Mouse (Mus musculus) kidney, embryonic 16.5 days (tissue): ENCODE measurements around the gene Reps2. TPM values are rescaled to one million over a fixed set of nuclear protein-coding genes. Genes with fewer than 3 reads are reported as not detected.

Source experiments
- ATAC-seq: fragments of 200-750 bp; cut with Nextera tagmentation; 2 replicates; pipeline ENCODE4 v1.8.0; 2017; ENCODE audit warnings: moderate TSS enrichment; ENCODE audit not compliant: low FRiP score, low TSS enrichment
- H3K27ac ChIP-seq: fragments of 300-500 bp; sonication (generic); 2 replicates; pipeline ENCODE4 v1.5.1; 2014; ENCODE audit warnings: low read length
- H3K27me3 ChIP-seq: fragments of 300-500 bp; sonication (generic); 2 replicates; pipeline ENCODE4 v1.6.1; 2014; ENCODE audit warnings: low read length, control low read depth, mixed read lengths; ENCODE audit not compliant: insufficient read depth
- H3K36me3 ChIP-seq: fragments of 300-500 bp; sonication (generic); 2 replicates; pipeline ENCODE4 v1.6.1; 2014; ENCODE audit warnings: low read length, control low read depth, mixed read lengths; ENCODE audit not compliant: insufficient read depth
- H3K4me1 ChIP-seq: fragments of 300-500 bp; sonication (generic); 2 replicates; pipeline ENCODE4 v1.6.1; 2014; ENCODE audit warnings: low read length, control low read depth, mixed read lengths; ENCODE audit not compliant: insufficient read depth
- H3K4me2 ChIP-seq: fragments of 300-500 bp; sonication (generic); replicated peaks from 2 replicates; pipeline ENCODE4 v1.6.1; 2014; ENCODE audit warnings: low read depth, low read length
- H3K4me3 ChIP-seq: fragments of 300-500 bp; sonication (generic); 2 replicates; pipeline ENCODE4 v1.5.1; 2014; ENCODE audit warnings: mild to moderate bottlenecking, low read length
- H3K9ac ChIP-seq: fragments of 300-500 bp; sonication (generic); replicated peaks from 2 replicates; pipeline ENCODE4 v1.6.1; 2014; ENCODE audit warnings: low read length
- H3K9me3 ChIP-seq: fragments of 300-500 bp; sonication (generic); 2 replicates; pipeline ENCODE4 v1.6.1; 2016; ENCODE audit warnings: low read length, control low read depth
- WGBS: fragments of 180-500 bp; shearing (Covaris S2); extraction: QIAGEN DNeasy Blood & Tissue Kit; methylation state at CpG from one replicate; pipeline ENCODE4 v1.1.7; 2014; 5-methylcytosine and 5-hydroxymethylcytosine counted together
- polyA plus RNA-seq: library from polyadenylated mRNA; unstranded; fragments of >200 nt; fragmentation: Nextera tagmentation; extraction: Ambion mirVana; gene quantifications from 2 replicates; pipeline ENCODE4 v1.2.1, GENCODE M21; 2015

The Reps2 gene
- polyA plus RNA-seq, 1 experiment from 2014 or later, result 2.0 TPM

GRCm38 (mm10) chrX:162510426-162510980, 132.9 kb downstream of the Reps2 start:
- no peak overlapping the region for H3K4me2 ChIP-seq
- H3K9me3 ChIP-seq, result no peaks in the 10 kb centered on the region
- no peak overlapping the region for H3K4me3 ChIP-seq
- H3K36me3 ChIP-seq, result no peaks in the 10 kb centered on the region
- 66% methylated on average over 2 of the region's 2 CpGs for WGBS
- no peak for ATAC-seq
- peaks cover 24% of the 10 kb centered on the region; the same call in 1 of the 2 replicates for H3K27me3 ChIP-seq
- no peak overlapping the region for H3K9ac ChIP-seq
- no peaks in the 10 kb centered on the region for H3K4me1 ChIP-seq
- no peak overlapping the region for H3K27ac ChIP-seq

- no peaks in the 10 kb centered on the region for H3K4me1 ChIP-seq
- WGBS, result 57% methylated on average over 2 of the region's 2 CpGs
- no peak for ATAC-seq
These were observed 138.3 kb downstream of the Reps2 start for GRCm38 (mm10) chrX:162505186-162505585.

DNA sequence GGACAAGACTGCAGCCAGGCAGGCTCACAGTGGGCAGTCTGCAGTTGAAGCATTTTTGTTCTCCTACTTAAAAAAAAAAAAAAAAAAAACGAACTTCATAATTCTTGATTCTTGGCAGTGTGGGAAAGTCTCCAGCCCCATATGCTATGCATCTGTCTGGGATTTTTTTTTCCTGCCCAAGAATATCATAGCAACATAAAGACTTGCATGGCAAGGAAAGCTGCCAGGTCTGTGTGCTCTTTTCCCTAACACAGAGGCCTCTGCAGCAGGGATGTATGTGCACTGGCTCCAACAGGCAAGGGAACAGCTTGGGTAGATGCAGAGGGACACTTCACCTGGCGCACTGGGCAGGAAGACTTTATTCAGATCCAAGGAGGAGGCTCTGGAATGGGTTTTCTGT, 140.0 kb downstream of the Reps2 start:
- Histone ChIP-seq H3K9ac (no peak overlapping the region), H3K4me1 (no peaks in the 10 kb centered on the region), H3K27me3 (peaks cover 19% of the 10 kb centered on the region; the same call in 1 of the 2 replicates), H3K4me2 (no peak overlapping the region), H3K27ac (no peak overlapping the region), H3K36me3 (no peaks in the 10 kb centered on the region), H3K9me3 (no peaks in the 10 kb centered on the region), H3K4me3 (no peak overlapping the region)
- ATAC-seq, result no peak
- 52% methylated on average over 2 of the region's 2 CpGs for WGBS

More at GRCm38 (mm10) chrX:162505186-162505585, 138.3 kb downstream of the Reps2 start:
- Histone ChIP-seq H3K9ac (no peak overlapping the region), H3K27me3 (peaks cover 27% of the 10 kb centered on the region; the same call in 1 of the 2 replicates), H3K4me2 (no peak overlapping the region), H3K4me3 (no peak overlapping the region), H3K36me3 (no peaks in the 10 kb centered on the region), H3K27ac (no peak overlapping the region), H3K9me3 (no peaks in the 10 kb centered on the region)

GRCm38 (mm10) chrX:162500962-162501361, 142.5 kb downstream of the Reps2 start:
- WGBS, result 82% methylated on average over 3 of the region's 3 CpGs
- no peaks in the 10 kb centered on the region for H3K36me3 ChIP-seq
- ATAC-seq, result no peak

GRCm38 (mm10) chrX:162496485-162496884, 147.0 kb downstream of the Reps2 start:
- Histone ChIP-seq H3K36me3 (no peaks in the 10 kb centered on the region), H3K4me2 (no peak overlapping the region), H3K9me3 (no peaks in the 10 kb centered on the region), H3K4me3 (no peak overlapping the region), H3K27ac (no peak overlapping the region), H3K27me3 (peaks cover 14% of the 10 kb centered on the region; the same call in 1 of the 2 replicates), H3K4me1 (no peaks in the 10 kb centered on the region), H3K9ac (no peak overlapping the region)
- no peak for ATAC-seq
- WGBS, result 59% methylated on average over 2 of the region's 2 CpGs

More at GRCm38 (mm10) chrX:162500962-162501361, 142.5 kb downstream of the Reps2 start:
- no peak overlapping the region for H3K9ac ChIP-seq
- H3K4me3 ChIP-seq, result no peak overlapping the region
- H3K4me2 ChIP-seq, result no peak overlapping the region
- peaks cover 12% of the 10 kb centered on the region; the same call in 1 of the 2 replicates for H3K27me3 ChIP-seq
- no peaks in the 10 kb centered on the region for H3K9me3 ChIP-seq
- no peaks in the 10 kb centered on the region for H3K4me1 ChIP-seq
- H3K27ac ChIP-seq, result no peak overlapping the region

- Histone ChIP-seq H3K4me2 (no peak overlapping the region), H3K27me3 (peaks cover 7% of the 10 kb centered on the region; the same call in 1 of the 2 replicates), H3K4me1 (no peaks in the 10 kb centered on the region), H3K36me3 (no peaks in the 10 kb centered on the region), H3K9me3 (no peaks in the 10 kb centered on the region), H3K27ac (no peak overlapping the region), H3K9ac (no peak overlapping the region), H3K4me3 (no peak overlapping the region)
- 75% methylated on average over 1 of the region's 1 CpGs for WGBS
- no peak for ATAC-seq
These were observed 154.8 kb downstream of the Reps2 start for GRCm38 (mm10) chrX:162488630-162489029.

- H3K4me2 ChIP-seq, result no peak overlapping the region
- no peaks in the 10 kb centered on the region for H3K36me3 ChIP-seq
- H3K9ac ChIP-seq, result no peak overlapping the region
- H3K4me3 ChIP-seq, result no peak overlapping the region
- no peaks in the 10 kb centered on the region; the same call in 1 of the 2 replicates for H3K9me3 ChIP-seq
- H3K27me3 ChIP-seq, result peaks cover 6% of the 10 kb centered on the region; the same call in 1 of the 2 replicates
- ATAC-seq, result no peak
- no peaks in the 10 kb centered on the region for H3K4me1 ChIP-seq
- no peak overlapping the region for H3K27ac ChIP-seq
These were observed 155.7 kb downstream of the Reps2 start for GRCm38 (mm10) chrX:162487734-162488133.

- 78% methylated on average over 3 of the region's 3 CpGs for WGBS
- Histone ChIP-seq H3K4me1 (no peaks in the 10 kb centered on the region), H3K4me3 (no peak overlapping the region), H3K9ac (no peak overlapping the region), H3K27me3 (peaks cover 18% of the 10 kb centered on the region), H3K27ac (no peak overlapping the region), H3K36me3 (no peaks in the 10 kb centered on the region), H3K9me3 (no peaks in the 10 kb centered on the region), H3K4me2 (no peak overlapping the region)
- no peak for ATAC-seq
These were observed 173.2 kb downstream of the Reps2 start for GRCm38 (mm10) chrX:162470213-162470612.

- Histone ChIP-seq H3K9ac (no peak overlapping the region), H3K4me1 (no peaks in the 10 kb centered on the region), H3K4me3 (no peak overlapping the region), H3K4me2 (no peak overlapping the region), H3K27ac (no peak overlapping the region), H3K27me3 (no peaks in the 10 kb centered on the region; the same call in 1 of the 2 replicates), H3K36me3 (no peaks in the 10 kb centered on the region), H3K9me3 (no peaks in the 10 kb centered on the region)
- ATAC-seq, result no peak
- WGBS, result 69% methylated on average over 5 of the region's 5 CpGs
These were observed 181.3 kb downstream of the Reps2 start for GRCm38 (mm10) chrX:162462156-162462555.

GRCm38 (mm10) chrX:162456445-162456844, 187.0 kb downstream of the Reps2 start:
- Histone ChIP-seq H3K9me3 (no peaks in the 10 kb centered on the region), H3K4me1 (no peaks in the 10 kb centered on the region), H3K27ac (no peak overlapping the region), H3K4me2 (no peak overlapping the region), H3K4me3 (no peak overlapping the region), H3K27me3 (peaks cover 3% of the 10 kb centered on the region; the same call in 1 of the 2 replicates), H3K36me3 (no peaks in the 10 kb centered on the region), H3K9ac (no peak overlapping the region)
- no peak for ATAC-seq
- WGBS, result 87% methylated on average over 1 of the region's 1 CpGs
